Mouse (Mus musculus): ENCODE data around the gene Ciz1. TPM values are rescaled to one million over a fixed set of nuclear protein-coding genes. Genes with fewer than 3 reads are reported as not detected.

The Ciz1 gene
- polyA plus RNA-seq, 1 experiment = 171 TPM

- TF ChIP-seq CTCF (IDR thresholded peaks at IDR 0.05; ENCODE audit: extremely low read depth, insufficient read depth, low read length) = no peak
- TF ChIP-seq POLR2A (IDR thresholded peaks at IDR 0.05; ENCODE audit: extremely low read depth, insufficient read depth, low read length) = no peak
- Histone ChIP-seq H3K4me3 (ENCODE audit: insufficient read depth, low read length) (no peak overlapping the region), H3K4me1 (ENCODE audit: control insufficient read depth, insufficient read depth, low read length) (peaks cover 9% of the 10 kb centered on the region), H3K27ac (ENCODE audit: insufficient read depth, low read length) (no peak overlapping the region)
Measured at GRCm38 (mm10) chr2:32319586-32320580, 32.2 kb upstream of the Ciz1 start.

DNA sequence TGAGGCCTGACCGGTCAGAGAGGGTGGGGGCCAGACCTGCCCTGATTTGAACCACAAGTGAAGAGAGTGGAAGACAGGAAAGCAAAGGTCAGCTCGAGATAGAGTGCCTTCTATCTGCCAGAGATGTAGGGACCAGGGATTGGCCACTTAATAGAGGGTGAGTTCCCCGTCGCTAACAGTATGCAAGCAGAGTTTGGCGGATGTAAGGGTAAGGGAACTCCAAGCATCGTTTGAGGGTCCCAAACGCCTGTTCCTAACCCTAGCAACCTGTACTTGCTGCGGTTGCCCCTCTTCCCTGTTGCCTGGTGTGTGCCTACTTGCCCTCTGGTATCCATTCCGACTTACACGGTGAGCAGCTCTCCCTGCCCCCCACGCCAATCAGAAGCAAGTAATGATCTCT is 31.4 kb upstream of the Ciz1 start:
- Histone ChIP-seq H3K4me3 (ENCODE audit: insufficient read depth, low read length) (no peak overlapping the region), H3K4me1 (ENCODE audit: control insufficient read depth, insufficient read depth, low read length) (peaks cover 12% of the 10 kb centered on the region), H3K27ac (ENCODE audit: insufficient read depth, low read length) (no peak overlapping the region)
- no peak for TF ChIP-seq POLR2A (IDR thresholded peaks at IDR 0.05; ENCODE audit: extremely low read depth, insufficient read depth, low read length)
- no peak for TF ChIP-seq CTCF (IDR thresholded peaks at IDR 0.05; ENCODE audit: extremely low read depth, insufficient read depth, low read length)

- Histone ChIP-seq H3K27ac (ENCODE audit: insufficient read depth, low read length) (no peak overlapping the region), H3K4me1 (ENCODE audit: control insufficient read depth, insufficient read depth, low read length) (peaks cover 13% of the 10 kb centered on the region), H3K4me3 (ENCODE audit: insufficient read depth, low read length) (no peak overlapping the region)
- TF ChIP-seq POLR2A (IDR thresholded peaks at IDR 0.05; ENCODE audit: extremely low read depth, insufficient read depth, low read length) = no peak
- no peak for TF ChIP-seq CTCF (IDR thresholded peaks at IDR 0.05; ENCODE audit: extremely low read depth, insufficient read depth, low read length)
Measured at GRCm38 (mm10) chr2:32321591-32322298, 30.4 kb upstream of the Ciz1 start.

DNA sequence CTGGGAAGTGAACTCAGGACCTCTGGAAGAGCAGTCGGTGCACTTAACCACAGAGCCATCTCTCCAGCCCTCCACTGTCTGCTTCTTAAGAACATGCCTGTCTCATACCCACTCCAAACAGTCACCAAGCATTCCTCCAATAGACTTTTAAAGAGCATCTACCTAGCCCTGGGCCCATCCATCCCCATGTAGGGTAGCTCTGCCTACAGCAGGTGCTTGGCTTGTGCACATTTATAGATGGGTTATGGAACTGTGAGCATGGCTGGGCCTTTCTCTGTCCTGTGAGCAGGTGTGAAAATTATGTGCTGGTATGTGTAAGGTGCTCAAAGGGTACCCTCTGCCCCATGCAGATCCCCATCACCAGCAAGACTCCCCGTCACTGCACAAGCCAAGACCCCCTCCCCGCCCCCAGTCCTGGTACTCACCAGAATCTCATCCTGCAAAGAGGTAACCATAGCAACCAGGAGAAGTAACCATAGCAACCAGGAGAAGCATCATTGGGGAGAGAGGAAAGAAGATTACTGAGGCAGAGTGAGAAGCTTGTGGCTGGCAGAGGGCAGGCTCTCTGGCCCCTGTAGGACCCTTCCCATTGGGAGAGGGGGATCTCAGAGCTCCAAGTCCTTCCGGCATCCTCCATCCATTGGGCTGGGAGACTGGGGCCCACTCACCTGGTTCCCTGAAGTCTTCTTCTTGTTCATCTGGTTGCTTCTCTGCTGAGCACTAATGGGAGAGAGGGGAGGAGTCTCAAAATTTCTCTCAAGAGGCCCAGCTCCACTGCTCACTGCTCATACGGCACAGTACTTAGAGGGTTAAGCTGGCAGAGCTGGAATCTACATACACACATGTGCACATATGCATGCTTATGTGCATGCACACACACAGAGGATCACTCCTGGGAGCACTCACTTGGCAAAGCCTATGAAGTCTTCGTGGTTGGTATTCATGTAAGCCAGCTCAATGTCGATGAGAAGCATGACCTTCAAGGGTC is 29.1 kb upstream of the Ciz1 start:
- TF ChIP-seq CTCF (IDR thresholded peaks at IDR 0.05; ENCODE audit: extremely low read depth, insufficient read depth, low read length) = no peak
- no peak for TF ChIP-seq POLR2A (IDR thresholded peaks at IDR 0.05; ENCODE audit: extremely low read depth, insufficient read depth, low read length)
- Histone ChIP-seq H3K27ac (ENCODE audit: insufficient read depth, low read length) (peak overlapping the region; percentile 46; the same call in 1 of the 2 replicates), H3K4me3 (ENCODE audit: insufficient read depth, low read length) (no peak overlapping the region), H3K4me1 (ENCODE audit: control insufficient read depth, insufficient read depth, low read length) (peaks cover 13% of the 10 kb centered on the region)

GRCm38 (mm10) chr2:32324322-32324721 is 27.8 kb upstream of the Ciz1 start:
- TF ChIP-seq POLR2A (IDR thresholded peaks at IDR 0.05; ENCODE audit: extremely low read depth, insufficient read depth, low read length) (no peak), CTCF (IDR thresholded peaks at IDR 0.05; ENCODE audit: extremely low read depth, insufficient read depth, low read length) (no peak)
- no peak overlapping the region for H3K27ac ChIP-seq (ENCODE audit: insufficient read depth, low read length)
- H3K4me3 ChIP-seq (ENCODE audit: insufficient read depth, low read length) = no peak overlapping the region
- H3K4me1 ChIP-seq (ENCODE audit: control insufficient read depth, insufficient read depth, low read length) = peaks cover 14% of the 10 kb centered on the region

DNA sequence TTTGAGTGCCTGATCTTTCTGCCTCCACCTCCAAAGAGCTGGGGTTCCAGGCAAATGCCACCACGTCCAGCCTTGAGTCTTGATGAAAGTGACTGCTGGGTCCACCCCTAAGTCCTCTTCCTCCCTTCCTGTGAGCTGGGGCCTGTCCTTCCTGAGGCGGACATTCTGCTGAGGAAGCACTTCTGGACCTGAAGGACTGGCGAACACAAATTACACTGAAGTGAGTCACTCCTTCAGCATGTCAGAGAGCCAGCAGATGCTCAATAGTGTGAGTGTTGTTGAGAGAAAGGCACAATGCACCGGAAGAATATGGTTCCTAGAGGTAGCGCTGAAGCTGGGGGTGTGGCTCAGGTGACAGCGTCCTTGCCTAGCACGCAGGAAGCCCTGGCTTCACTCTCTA is 26.8 kb upstream of the Ciz1 start:
- no peak for TF ChIP-seq CTCF (IDR thresholded peaks at IDR 0.05; ENCODE audit: extremely low read depth, insufficient read depth, low read length)
- TF ChIP-seq POLR2A (IDR thresholded peaks at IDR 0.05; ENCODE audit: extremely low read depth, insufficient read depth, low read length) = no peak
- Histone ChIP-seq H3K27ac (ENCODE audit: insufficient read depth, low read length) (no peak overlapping the region), H3K4me3 (ENCODE audit: insufficient read depth, low read length) (no peak overlapping the region), H3K4me1 (ENCODE audit: control insufficient read depth, insufficient read depth, low read length) (peaks cover 13% of the 10 kb centered on the region)

DNA sequence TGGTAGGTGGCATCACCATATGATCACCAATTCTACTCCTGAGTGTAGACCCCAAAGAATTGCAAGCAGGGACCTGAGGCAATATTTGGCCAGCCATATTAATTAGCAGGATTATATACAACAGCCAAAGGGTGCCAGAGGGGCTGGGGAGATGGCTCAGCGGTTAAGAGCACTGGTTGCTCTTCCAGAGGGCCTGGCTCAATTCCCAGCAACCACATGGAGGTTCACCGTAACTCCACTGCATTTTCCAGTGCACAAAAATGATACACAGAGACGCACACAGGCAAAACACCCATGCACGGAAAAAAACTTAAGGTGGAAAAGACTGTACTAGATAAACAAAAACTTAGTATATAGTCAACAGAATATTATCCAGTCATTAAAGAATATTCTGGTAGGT is 24.9 kb upstream of the Ciz1 start:
- H3K27ac ChIP-seq (ENCODE audit: insufficient read depth, low read length) = no peak overlapping the region
- no peak overlapping the region for H3K4me3 ChIP-seq (ENCODE audit: insufficient read depth, low read length)
- peaks cover 13% of the 10 kb centered on the region for H3K4me1 ChIP-seq (ENCODE audit: control insufficient read depth, insufficient read depth, low read length)
- TF ChIP-seq CTCF (IDR thresholded peaks at IDR 0.05; ENCODE audit: extremely low read depth, insufficient read depth, low read length) = no peak
- TF ChIP-seq POLR2A (IDR thresholded peaks at IDR 0.05; ENCODE audit: extremely low read depth, insufficient read depth, low read length) = no peak

DNA sequence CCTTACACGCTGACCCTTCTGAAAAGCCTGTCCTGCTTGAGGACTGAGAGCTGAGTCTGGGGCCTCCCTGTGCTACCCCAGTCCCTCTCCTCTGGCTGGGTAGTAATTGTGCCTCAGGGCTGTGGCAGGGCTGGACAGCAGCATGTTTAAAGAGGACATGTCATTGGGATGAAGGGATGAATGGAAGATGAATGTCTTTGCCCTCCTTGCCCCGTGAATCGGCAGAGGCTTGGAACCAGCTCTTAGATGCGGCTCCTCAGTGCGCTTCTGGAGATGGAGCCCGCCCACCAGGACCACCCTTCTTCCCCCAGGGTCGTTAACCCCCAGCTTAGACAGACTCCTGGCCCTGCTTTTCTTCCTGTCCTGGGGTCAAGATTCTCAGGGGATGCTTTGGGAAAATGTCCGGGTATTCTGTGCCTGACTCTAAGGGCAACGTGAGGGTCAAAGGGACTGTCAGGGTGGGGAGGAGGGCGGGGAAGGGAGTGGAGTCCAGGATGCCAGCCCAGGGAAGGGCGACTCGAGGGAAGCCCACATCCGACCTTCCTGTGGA is 23.1 kb upstream of the Ciz1 start:
- Histone ChIP-seq H3K4me1 (ENCODE audit: control insufficient read depth, insufficient read depth, low read length) (peaks cover 11% of the 10 kb centered on the region), H3K27ac (ENCODE audit: insufficient read depth, low read length) (peak overlapping the region; percentile 55; the same call in 1 of the 2 replicates), H3K4me3 (ENCODE audit: insufficient read depth, low read length) (no peak overlapping the region)
- TF ChIP-seq POLR2A (IDR thresholded peaks at IDR 0.05; ENCODE audit: extremely low read depth, insufficient read depth, low read length) (no peak), CTCF (IDR thresholded peaks at IDR 0.05; ENCODE audit: extremely low read depth, insufficient read depth, low read length) (no peak)
